Mouse (Mus musculus) megakaryocyte, embryonic 14.5 days (primary cell): ENCODE measurements around the gene Dkkl1.

ENCODE experiments used
- FLI1 ChIP-seq: IDR thresholded peaks from 2 replicates; pipeline ENCODE4 v1.6.1; 2012; ENCODE audit warnings: low read length, inconsistent platforms, mixed read lengths
- GATA1 ChIP-seq: IDR thresholded peaks from 3 replicates; pipeline ENCODE4 v1.6.1; 2012; ENCODE audit warnings: mixed read lengths, low read length, inconsistent platforms, borderline replicate concordance

- no peak for TF ChIP-seq GATA1
- TF ChIP-seq FLI1: no peak
Observed at GRCm38 (mm10) chr7:45193871-45194785, 17.8 kb downstream of the Dkkl1 start.
